10 mouse cellular contexts compared by ENCODE assay signal in the genomic region with DNA sequence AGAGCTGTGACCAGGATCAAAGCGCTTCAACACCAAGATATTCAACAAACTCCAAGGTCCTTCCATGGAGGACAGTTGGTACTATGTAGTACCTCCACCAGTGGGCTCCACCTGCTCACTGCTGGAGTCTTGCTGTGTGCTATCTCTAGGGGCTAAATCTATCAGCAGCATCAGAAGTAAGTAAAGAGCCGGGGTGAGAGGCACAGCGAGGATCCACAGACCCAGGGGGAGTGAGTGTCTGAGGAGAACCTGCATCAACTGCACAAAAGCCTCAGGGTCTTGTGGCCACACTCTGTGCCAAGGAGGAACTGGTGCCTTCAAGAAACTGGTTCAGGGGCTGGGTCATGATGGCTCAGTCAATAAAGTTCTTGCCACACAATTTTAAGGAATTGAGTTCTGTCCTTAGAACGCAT. TPM values are rescaled to one million over a fixed set of nuclear protein-coding genes. Genes with fewer than 3 reads are reported as not detected.
DNase-seq lines count a peak whose midpoint lies in the region; ATAC-seq and TF ChIP-seq lines count a peak whose summit lies in the region.
"Had no signal": no experiment of that assay in that cellular context is flagged by ENCODE, and none has a peak within 500 bp of the region (broad histone marks: within the 10 kb centered on the region; RNA-seq: fewer than 3 reads in every experiment).

No protein-coding gene starts in this region.

- no peak overlapping the region for H3K4me3 ChIP-seq in CH12.LX (replicated peaks in 1 of 3; ENCODE audit: low read depth in 2 of 3, low read length in 2 of 3, poor library complexity in 1 of 3)
- H3K4me3 ChIP-seq in liver, postnatal 0 days (ENCODE audit: low read depth, low read length) = no peak overlapping the region
- H3K4me3 ChIP-seq: forebrain, embryonic 15.5 days had no signal

- dilution Hi-C loops in CH12.LX (cut with MboI; ENCODE audit: extremely low pct_ligation_motif_present, extremely low pct_unique_long_range_greater_than_20kb, low sequenced_read_pairs) = no loop called here

- DNase-seq in kidney, adult 8-10 months = peak; percentile 65 to 67
- DNase-seq in kidney, adult 11 months = no peak
- DNase-seq in CH12.LX (ENCODE audit: extremely low read depth) = peak; percentile 26
- peak; percentile 42 for DNase-seq in ZHBTc4 (ENCODE audit: low read depth, low spot score)
- no peak for DNase-seq in liver, postnatal 0 days
- no peak for DNase-seq in layer of hippocampus, adult 9-10 months (ENCODE audit: low spot score)
- DNase-seq: adrenal gland, adult 8-10 months; midbrain, embryonic 14.5 days had no signal

- no peaks in the 10 kb centered on the region for H3K9me3 ChIP-seq in CH12.LX (replicated peaks; ENCODE audit: low read length)
- H3K9me3 ChIP-seq in liver, postnatal 0 days (ENCODE audit: low read length) = no peaks in the 10 kb centered on the region
- H3K9me3 ChIP-seq: forebrain, embryonic 15.5 days had no signal

- H3K27me3 ChIP-seq in CH12.LX (replicated peaks) = peaks cover 2% of the 10 kb centered on the region
- H3K27me3 ChIP-seq in liver, postnatal 0 days (ENCODE audit: insufficient read depth, low read length) = no peaks in the 10 kb centered on the region
- H3K27me3 ChIP-seq: forebrain, embryonic 15.5 days had no signal

- in situ Hi-C loops in CH12.LX (cut with MboI; ENCODE audit: low pct_ligation_motif_present, low pct_unique_long_range_greater_than_20kb, low sequenced_read_pairs) = no loop called here

- no peak for ATAC-seq in liver, postnatal 0 days
- no peak for ATAC-seq in megakaryocyte, adult 5-6 weeks (ENCODE audit: poor library complexity, severe bottlenecking)
- ATAC-seq: forebrain, embryonic 15.5 days had no signal

- H3K27ac ChIP-seq in CH12.LX (ENCODE audit: insufficient read depth, low read depth) = no peak overlapping the region
- H3K27ac ChIP-seq in liver, postnatal 0 days (ENCODE audit: low read depth) = peak overlapping the region; percentile 96
- H3K27ac ChIP-seq: forebrain, embryonic 15.5 days had no signal

- TF ChIP-seq CTCF in CH12.LX (conservative IDR thresholded peaks at IDR 0.05 in 1 of 2, IDR thresholded peaks at IDR 0.05 in 1 of 2; ENCODE audit: low read depth in 2 of 2, low read length in 2 of 2) = peak; percentile 27 to 67
- peak; percentile 69 for TF ChIP-seq CTCF in liver, postnatal 0 days (IDR thresholded peaks at IDR 0.05; ENCODE audit: low read depth)

- H3K79me2 ChIP-seq in CH12.LX (replicated peaks; ENCODE audit: control insufficient read depth, extremely low read depth, insufficient read depth, poor library complexity, severe bottlenecking) = no peaks in the 10 kb centered on the region

- TF ChIP-seq EP300 in CH12.LX (IDR thresholded peaks at IDR 0.05; ENCODE audit: low read length) = no peak
- no peak for TF ChIP-seq EP300 in liver, postnatal 0 days (IDR thresholded peaks at IDR 0.05; ENCODE audit: low read depth)

- peaks cover 0 to 18% of the 10 kb centered on the region in 2 experiments; a peak in 2 of 4 replicates for H3K4me1 ChIP-seq in CH12.LX (ENCODE audit: control insufficient read depth in 1 of 2, insufficient read depth in 2 of 2)
- peaks cover 10% of the 10 kb centered on the region for H3K4me1 ChIP-seq in liver, postnatal 0 days (ENCODE audit: insufficient read depth)

- 64% methylated on average over 4 of the region's 4 CpGs for WGBS in liver, postnatal 0 days (ENCODE audit: insufficient replicate concordance)

- H3K36me3 ChIP-seq in CH12.LX (replicated peaks in 1 of 2; ENCODE audit: control insufficient read depth in 1 of 2, insufficient read depth in 1 of 2, low read length in 1 of 2) = no peaks in the 10 kb centered on the region
- H3K36me3 ChIP-seq in liver, postnatal 0 days (replicated peaks; ENCODE audit: insufficient read depth, low read length) = no peaks in the 10 kb centered on the region
- H3K36me3 ChIP-seq: forebrain, embryonic 15.5 days had no signal

- H3K4me2 ChIP-seq in CH12.LX (ENCODE audit: insufficient read depth, low read depth, poor library complexity, severe bottlenecking) = no peak overlapping the region
- H3K4me2 ChIP-seq in liver, postnatal 0 days (ENCODE audit: low read depth, low read length) = no peak overlapping the region
- H3K4me2 ChIP-seq: forebrain, embryonic 15.5 days had no signal

- TF ChIP-seq RAD21 in CH12.LX (IDR thresholded peaks at IDR 0.05; ENCODE audit: low read depth, low read length) = peak; percentile 72

- H3K9ac ChIP-seq in CH12.LX (ENCODE audit: insufficient read depth, low read depth) = no peak overlapping the region
- H3K9ac ChIP-seq in liver, postnatal 0 days (replicated peaks) = no peak overlapping the region
- H3K9ac ChIP-seq: forebrain, embryonic 15.5 days had no signal

- TF ChIP-seq POLR2A in CH12.LX (IDR thresholded peaks at IDR 0.05; ENCODE audit: low read depth, low read length) = no peak

TF ChIP-seq in CH12.LX, 34 proteins besides CTCF, POLR2A, EP300 and RAD21:
- TF ChIP-seq SMC3 (IDR thresholded peaks at IDR 0.05; ENCODE audit: low read depth, low read length) = peak; percentile 68
- no peak for TF ChIP-seq JUN (IDR thresholded peaks at IDR 0.05; ENCODE audit: insufficient read depth, low read depth, low read length)

RNA-seq across cellular contexts. Expression of gene Slc45a1, which starts 56.6 kb away (rescaled TPM):
- total RNA-seq in CH12.LX (2012; rRNA removed) (not detected in 2 replicates), CH12.LX (2014; rRNA removed) (not detected in 2 replicates)
- not detected in 2 replicates for polyA plus RNA-seq in CH12.LX (2012; ENCODE audit: insufficient read length, low read depth)
- polyA plus RNA-seq in liver, postnatal 0 days (2015; fragmentation: Nextera tagmentation; extraction: Ambion mirVana) = not detected in 2 replicates
- total RNA-seq in megakaryocyte, adult 5-6 weeks (2015) = not detected in 2 replicates
- not detected in 2 replicates for total RNA-seq in megakaryocyte, adult 5-6 weeks (2017)

Comparison
In these comparisons a context has a peak if more than half of its experiments do, and no peak if none do; other contexts are left out.
1. DNase-seq: peak in kidney, adult 8-10 months (2 of 2), CH12.LX (single experiment) and ZHBTc4 (single experiment); none in kidney, adult 11 months (single experiment), liver, postnatal 0 days (single experiment) and layer of hippocampus, adult 9-10 months (single experiment).